Mouse (Mus musculus) embryo, embryonic 11.5 days (tissue): ENCODE results near the gene Fam210b.
A peak's percentile ranks its signal among the peaks of the same experiment; 100 is the strongest.

Experiments used
- DNase-seq: peaks from one replicate; pipeline ENCODE4 v3.0.0-alpha.2; 2012; ENCODE audit warnings: low read depth, low spot score

The Fam210b gene

GRCm38 (mm10) chr2:172349776-172350175 lies 4.4 kb downstream of the Fam210b start:
- no peak for DNase-seq

- no peak for DNase-seq
These were observed 5.4 kb downstream of the Fam210b start for GRCm38 (mm10) chr2:172350773-172351172.

GRCm38 (mm10) chr2:172353218-172353617 lies 7.9 kb downstream of the Fam210b start:
- no peak for DNase-seq

- DNase-seq = no peak
These were observed 9.4 kb downstream of the Fam210b start for GRCm38 (mm10) chr2:172354761-172355160.

- no peak for DNase-seq
These were observed 10.5 kb downstream of the Fam210b start for GRCm38 (mm10) chr2:172355833-172356232.

GRCm38 (mm10) chr2:172363176-172363575 lies 17.8 kb downstream of the Fam210b start:
- no peak for DNase-seq

- DNase-seq = peak; percentile 90
These were observed 25.3 kb downstream of the Fam210b start, which contains the start of the genes Aurka and Cstf1 for GRCm38 (mm10) chr2:172370411-172371223. TSS of gene Aurka (minus strand) at chr2:172370535. TSS of gene Cstf1 (plus strand) at chr2:172370681.

- no peak for DNase-seq
These were observed 25.9 kb downstream of the Fam210b start for GRCm38 (mm10) chr2:172371258-172371657.

- no peak for DNase-seq
These were observed 31.2 kb downstream of the Fam210b start for GRCm38 (mm10) chr2:172376551-172376950.

GRCm38 (mm10) chr2:172376999-172377515 lies 31.7 kb downstream of the Fam210b start:
- no peak for DNase-seq

GRCm38 (mm10) chr2:172378332-172378731 lies 33.0 kb downstream of the Fam210b start:
- no peak for DNase-seq

GRCm38 (mm10) chr2:172380513-172380912 lies 35.1 kb downstream of the Fam210b start:
- DNase-seq = no peak

GRCm38 (mm10) chr2:172381341-172381740 lies 36.0 kb downstream of the Fam210b start:
- DNase-seq = no peak

- no peak for DNase-seq
These were observed 36.5 kb downstream of the Fam210b start for GRCm38 (mm10) chr2:172381898-172382297.

GRCm38 (mm10) chr2:172384715-172385114 lies 39.4 kb downstream of the Fam210b start:
- no peak for DNase-seq

GRCm38 (mm10) chr2:172390341-172390740 lies 45.0 kb downstream of the Fam210b start:
- DNase-seq = no peak

- no peak for DNase-seq
These were observed 46.7 kb downstream of the Fam210b start for GRCm38 (mm10) chr2:172392041-172392521.

GRCm38 (mm10) chr2:172393391-172394051 lies 48.2 kb downstream of the Fam210b start, which contains the start of gene Cass4:
TSS of gene Cass4 (plus strand) at chr2:172393794.
- DNase-seq = no peak

GRCm38 (mm10) chr2:172394052-172394392 lies 48.7 kb downstream of the Fam210b start:
- no peak for DNase-seq

- no peak for DNase-seq
These were observed 49.3 kb downstream of the Fam210b start for GRCm38 (mm10) chr2:172394671-172395070.

GRCm38 (mm10) chr2:172395961-172396360 lies 50.6 kb downstream of the Fam210b start:
- no peak for DNase-seq

- DNase-seq = no peak
These were observed 54.5 kb downstream of the Fam210b start for GRCm38 (mm10) chr2:172399901-172400300.
